Mouse (Mus musculus): ENCODE measurements at regions not wholly inside any gene's neighbourhood (a gene's known extent, or its start where the extent isn't known, plus 50 kb on each side); places are given as distances from the start of the nearest gene placed in this dataset.

DNA sequence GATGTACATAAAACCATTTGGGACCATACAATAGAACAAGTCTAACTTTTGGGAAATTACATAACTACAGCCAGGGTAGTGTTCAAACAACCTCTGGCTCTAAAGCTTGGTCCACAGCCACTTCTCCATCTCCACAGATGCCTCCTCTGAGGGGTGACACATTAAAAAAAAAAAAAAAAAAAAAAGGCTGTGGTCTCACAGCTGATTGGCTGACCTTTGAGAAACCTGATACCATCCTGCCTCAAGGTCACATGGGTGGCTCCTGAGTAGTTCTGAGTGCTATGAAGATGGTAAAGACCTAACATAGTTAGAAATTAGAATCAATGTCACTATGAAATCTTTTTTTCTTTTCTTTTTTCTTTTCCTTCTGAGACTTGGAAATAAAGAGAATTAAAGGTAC, 102.4 kb downstream of the Tmem182 start:
- no peak for DNase-seq

DNA sequence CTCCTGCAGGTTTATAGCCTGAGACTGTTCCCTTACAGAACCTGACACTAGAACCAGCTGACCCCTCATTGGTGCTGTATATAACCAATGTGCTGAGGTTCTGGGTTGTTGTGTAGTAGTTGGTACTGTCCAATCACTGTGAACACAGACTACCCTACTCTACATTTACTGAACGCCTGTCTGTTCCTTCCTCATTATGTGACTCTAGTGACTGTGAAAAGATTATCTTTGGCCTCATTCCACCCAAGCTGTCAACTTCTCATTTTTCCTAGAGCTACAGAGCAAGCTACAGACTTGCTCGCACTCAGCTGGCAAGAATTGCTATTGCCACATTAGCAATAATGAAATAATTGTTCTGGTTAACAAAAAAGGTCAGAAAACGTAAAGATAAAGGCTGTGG, 108.2 kb downstream of the Tmem182 start:
- peak; percentile 35 for DNase-seq

- peak; percentile 57 for DNase-seq
These were observed 118.9 kb downstream of the Tmem182 start for GRCm38 (mm10) chr1:40924271-40924670.

GRCm38 (mm10) chr1:40924780-40925179, 119.4 kb downstream of the Tmem182 start:
- peak; percentile 62 for DNase-seq

DNA sequence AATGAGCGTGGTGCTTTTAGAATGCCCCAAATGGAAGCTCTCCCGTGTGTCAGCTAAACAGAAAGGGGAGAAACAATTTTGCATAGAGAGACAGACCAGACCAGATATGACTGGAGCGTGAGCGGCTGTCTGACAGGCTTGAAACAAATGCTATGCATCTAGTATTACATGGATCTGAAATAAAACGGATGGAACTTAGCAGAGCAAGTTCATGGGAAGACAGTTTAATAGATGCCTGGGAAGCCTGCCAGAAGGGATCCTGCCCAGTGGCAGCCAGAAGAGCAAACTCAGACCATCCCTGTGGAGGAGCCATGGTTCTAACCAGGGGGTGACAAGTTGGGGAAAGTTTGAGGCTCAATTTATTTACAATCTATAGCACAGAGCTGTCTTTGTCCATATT, 126.0 kb downstream of the Tmem182 start:
- DNase-seq: peak; percentile 43

GRCm38 (mm10) chr1:40936729-40937128, 131.3 kb downstream of the Tmem182 start:
- no peak for DNase-seq

- DNase-seq: peak; percentile 42
These were observed 137.3 kb downstream of the Tmem182 start for GRCm38 (mm10) chr1:40942751-40943150.

DNA sequence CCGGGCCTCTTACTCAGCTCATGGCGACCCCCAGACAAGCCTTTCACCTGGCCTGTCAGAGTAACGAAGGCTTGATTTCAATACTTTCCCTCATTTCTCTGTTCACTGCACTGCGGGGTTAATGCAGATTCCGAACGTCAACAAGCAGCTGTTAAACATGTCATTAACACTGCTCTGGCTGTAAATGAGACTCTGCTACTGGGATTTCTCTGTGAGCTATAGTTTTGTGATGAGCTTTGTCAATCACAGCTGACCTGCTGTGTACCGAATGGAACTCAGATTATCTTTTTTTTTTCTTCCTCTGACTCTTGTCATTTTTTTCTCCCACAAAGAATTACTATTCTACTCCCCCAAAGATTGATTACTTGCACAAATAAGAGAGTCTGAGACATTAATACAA, 137.8 kb downstream of the Tmem182 start:
- DNase-seq: peak; percentile 22

DNA sequence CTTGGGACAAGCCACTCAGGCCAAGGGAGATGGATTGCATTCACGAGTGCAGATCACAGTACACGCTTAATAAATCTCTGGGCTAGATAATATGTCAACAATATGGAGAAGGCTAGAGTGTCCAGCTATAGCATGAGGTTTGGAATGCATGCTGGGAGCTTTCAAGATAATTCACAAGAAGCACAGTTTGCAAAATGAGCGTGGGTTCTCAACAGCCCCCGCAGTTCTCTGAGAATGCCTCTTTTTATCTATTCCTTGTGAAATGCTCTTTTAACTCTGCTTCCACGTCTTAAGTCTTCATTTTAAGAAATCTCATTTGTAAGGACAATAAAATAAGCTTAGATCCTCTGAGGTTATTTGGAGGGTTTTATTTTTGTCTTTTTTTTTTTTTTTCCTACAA, 145.2 kb downstream of the Tmem182 start:
- DNase-seq: no peak

GRCm38 (mm10) chr1:40954720-40955163, 149.3 kb downstream of the Tmem182 start:
- DNase-seq: no peak

DNA sequence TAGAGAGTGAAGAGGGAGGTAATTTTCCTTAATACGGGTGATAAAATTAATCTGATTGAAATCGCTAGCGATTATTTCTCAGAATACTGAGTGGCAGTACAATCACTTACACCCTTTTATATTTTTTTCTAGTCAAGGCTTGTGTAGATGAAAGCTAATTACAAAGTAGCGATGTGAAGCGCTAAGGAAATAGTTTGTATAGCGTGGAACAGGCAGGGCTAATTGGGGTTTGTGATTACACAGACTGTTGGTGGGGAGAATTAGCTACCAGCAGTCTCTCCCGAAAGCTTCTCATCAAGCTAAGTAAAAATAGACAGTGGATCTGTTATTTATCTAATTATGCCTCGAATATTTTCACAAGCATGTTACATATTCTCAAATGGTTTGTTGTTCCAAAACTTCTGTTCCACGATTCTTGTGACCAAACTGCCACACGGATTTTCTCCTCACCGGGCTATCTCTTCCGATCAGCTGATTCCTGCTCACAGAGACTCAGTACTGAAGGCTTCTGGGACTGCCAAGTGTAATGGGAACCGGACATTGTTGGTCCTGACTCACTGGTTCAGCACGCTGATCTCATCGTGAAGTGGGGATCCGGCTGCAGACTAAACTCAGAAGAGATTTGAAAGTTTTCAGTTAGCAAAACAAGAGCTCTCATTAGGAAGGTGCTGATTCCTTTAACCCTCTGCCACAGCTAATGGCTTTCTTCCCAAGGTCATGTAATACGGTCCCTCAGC, 162.5 kb downstream of the Tmem182 start:
- no peak for DNase-seq

DNA sequence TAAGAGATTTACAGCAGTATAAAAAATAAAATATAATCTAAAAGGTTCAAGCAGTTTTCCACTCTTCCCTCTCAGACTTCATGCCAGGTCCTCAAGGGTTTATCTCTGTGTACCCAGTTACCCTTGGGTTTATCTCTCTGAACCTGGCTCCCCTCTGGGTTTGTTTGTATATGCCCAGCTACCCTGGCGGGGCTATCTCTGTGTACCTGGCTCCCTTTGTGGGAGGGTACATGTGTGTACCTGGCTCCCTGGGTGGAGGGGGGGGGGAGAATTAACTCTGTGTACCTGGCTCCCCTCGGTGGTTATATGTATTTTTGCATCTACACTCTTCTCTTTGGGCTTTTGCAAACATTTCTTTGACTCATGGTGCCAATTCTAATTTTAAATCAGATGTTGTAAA, 178.4 kb downstream of the Tmem182 start:
- no peak for DNase-seq

GRCm38 (mm10) chr1:40993327-40993726, 187.9 kb downstream of the Tmem182 start:
- no peak for DNase-seq

- DNase-seq: no peak
These were observed 196.0 kb downstream of the Tmem182 start for GRCm38 (mm10) chr1:41001154-41001949.

DNA sequence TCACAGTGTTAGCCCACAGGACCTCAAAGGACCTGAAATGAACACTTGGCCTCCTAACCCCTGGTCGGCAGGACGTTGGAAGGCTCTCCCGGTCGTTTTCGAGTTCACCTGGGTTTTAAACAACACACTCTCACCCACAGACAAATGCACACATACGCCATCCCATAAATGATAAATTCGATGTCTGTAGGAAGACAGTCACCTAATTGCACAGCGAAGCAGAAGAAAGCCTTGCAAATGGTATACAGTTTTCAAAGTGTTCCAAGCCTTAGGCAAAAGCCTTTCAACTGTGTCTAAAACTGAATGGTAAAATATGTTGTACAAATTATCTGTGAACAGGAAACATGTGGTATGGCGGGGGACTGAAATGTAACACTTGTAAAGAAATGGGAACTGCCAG, 196.6 kb downstream of the Tmem182 start:
- DNase-seq: no peak

DNA sequence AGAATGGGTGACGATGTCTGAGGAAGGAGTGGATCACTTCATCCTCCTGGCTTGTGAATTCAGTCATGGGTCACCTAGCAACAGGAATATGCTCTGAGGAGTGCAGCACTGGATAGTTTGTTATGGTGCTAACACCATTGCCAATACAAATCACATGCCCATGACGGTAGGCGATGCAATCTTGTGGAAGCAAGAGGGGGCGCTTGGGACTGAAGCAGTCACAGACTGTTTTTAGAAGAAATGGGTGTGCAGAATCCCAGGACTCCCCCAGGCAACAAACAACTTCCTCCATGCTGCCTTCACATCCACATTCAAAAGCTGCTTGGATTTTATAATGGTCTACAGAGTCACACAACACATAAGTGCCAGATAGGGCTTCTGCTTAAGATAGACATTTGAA, 221.5 kb downstream of the Tmem182 start:
- DNase-seq: no peak

DNA sequence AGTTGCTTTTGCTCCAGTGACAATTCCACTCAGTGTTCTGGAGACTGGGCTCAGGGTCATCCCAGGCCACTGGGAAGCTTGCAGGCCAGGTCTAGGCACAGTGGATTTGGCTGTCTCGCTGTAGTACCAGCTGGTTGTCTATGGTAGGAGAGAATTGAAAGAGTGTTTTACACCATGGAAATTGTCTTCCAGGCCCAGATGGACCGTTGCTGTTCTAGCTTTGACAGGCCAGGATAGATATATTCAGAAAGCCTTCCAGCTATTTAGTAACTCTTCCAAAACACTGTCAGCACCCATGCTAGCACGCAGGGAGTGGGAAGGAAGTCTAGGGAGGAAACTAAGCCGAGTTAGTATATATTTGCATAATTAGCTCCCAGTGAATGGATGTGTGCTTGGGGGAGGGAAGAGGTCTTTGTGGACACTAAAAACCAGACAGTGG, 222.2 kb downstream of the Tmem182 start:
- DNase-seq: peak; percentile 96

DNA sequence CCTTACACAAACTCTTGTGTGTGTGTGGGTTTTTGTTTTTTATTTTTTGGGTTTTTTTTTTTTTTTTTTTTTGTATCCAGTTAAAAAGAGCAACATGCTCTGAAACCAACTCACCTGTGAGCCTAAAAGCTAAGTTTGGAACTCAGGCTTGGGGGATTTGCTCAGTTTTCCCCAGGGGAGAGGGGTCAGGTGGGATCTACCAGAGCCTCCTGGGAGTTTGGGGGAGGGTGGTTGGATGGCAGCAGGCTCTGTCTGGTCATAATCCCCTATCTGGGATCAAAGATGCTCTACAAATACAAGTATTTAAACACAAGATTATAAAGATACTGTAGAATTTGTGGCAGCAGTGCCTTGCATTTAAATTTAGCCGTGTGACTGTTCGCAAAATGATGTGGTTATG, 222.6 kb downstream of the Tmem182 start:
- no peak for DNase-seq

DNA sequence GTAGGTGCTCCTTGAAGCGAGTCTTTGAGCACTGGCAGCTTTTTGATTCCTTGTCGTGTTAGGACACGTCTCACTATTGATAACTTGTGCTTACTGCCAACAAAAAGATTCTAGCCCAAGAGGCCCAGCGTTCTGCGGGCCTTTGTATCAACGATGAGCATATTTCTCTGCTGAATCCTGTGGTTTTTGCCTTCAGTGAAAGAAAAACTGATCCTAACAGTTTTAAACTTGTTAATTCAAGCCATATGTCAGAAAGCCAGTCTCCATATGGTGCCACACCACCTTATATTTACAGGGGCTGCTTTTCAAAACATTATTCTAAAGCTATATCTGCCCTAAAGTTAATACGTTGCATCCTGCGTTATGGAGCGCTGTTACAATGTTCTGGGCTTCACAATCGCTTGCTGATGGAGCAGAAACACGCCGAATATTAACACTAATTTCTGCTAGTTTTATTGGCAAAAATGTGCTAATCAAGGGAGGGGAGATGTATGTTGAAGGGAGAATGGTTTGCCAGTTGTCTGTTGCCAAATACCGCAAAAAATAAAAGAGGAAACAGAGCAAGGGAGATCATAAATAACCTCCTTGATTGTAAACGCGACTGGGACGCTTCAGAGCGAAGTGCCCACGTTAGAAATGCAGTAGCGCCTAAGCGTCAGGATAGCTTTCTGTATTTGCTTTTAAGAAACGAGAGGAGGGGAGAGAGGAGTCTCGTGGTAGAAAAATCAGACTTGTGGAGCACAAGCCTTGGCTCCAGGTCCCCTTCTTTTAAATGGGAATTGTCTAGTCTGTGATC, 229.9 kb downstream of the Tmem182 start:
- DNase-seq: no peak

DNA sequence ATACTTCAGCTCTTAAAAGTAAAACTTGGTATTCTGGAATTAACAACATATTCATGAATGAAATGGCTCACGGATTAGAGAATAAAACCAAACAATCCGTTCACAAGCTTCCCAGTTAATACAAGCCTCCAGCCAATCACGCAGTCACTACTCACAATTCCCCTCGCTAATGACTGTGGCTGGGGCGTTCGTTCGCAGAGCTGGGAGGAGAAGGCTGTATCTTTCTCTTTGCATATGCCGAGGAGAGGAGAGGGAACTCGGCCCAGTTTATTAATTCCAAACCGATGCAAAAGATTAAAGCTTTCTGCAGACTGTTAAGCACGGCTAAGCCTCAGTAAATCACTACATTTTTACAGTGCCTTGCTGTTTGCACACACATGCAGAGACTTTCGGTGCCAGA, 231.5 kb downstream of the Tmem182 start:
- no peak for DNase-seq

DNA sequence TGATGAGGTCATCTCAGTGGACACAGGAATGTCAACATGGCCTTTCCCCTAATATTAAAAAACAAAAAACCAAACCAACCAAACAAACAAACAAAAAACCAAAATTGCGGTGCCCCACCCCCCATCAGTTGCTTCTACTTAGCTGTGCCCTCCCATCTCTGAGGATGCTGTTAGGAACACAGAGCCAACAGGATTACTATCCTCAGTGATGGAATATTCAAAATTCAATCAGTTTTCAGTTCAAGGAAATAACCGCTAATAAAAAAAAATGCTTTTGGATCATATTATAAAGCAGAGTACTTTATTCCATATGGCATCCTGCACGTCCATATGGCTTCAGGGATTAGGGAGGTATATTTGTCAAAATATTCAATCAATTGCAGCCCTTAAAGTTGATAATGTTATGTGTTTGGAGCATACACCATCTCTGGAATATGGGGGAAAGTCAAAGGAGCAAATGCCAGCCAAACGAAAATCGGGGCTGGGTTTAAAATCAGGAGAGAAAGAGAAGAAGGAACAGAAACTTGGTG, 249.1 kb downstream of the Tmem182 start:
- no peak for DNase-seq

DNA sequence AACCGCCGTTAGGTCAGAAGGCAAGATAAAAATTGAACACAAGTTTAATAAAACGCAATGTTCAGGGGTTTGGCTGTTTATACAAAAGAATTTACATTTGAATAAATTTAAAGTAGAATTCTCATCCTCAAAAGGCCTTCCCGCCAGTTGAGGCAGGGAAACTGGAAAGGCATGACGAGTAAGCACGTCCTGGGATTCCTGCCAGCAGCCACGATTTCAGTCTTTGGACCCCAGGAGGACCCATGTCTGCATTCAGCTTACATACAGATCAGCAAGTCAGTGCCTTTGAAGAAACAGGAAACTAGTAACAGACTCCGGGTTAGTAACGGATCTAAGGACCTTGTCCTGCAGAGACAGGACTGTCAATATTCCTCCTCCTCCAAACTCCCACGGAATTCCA, 250.4 kb downstream of the Tmem182 start:
- no peak for DNase-seq

GRCm38 (mm10) chr1:41065130-41065529, 259.7 kb downstream of the Tmem182 start:
- DNase-seq: no peak
